Mouse (Mus musculus) intestine, embryonic 14.5 days (tissue): Measurements from ENCODE around the gene Exosc6. TPM values are rescaled to one million over a fixed set of nuclear protein-coding genes. Genes with fewer than 3 reads are reported as not detected.
"Not testable (repeated sequence)": the region's sequence is repeated elsewhere in the genome, so short reads cannot be mapped to it uniquely, and the experiment has no call there.

Source experiments
- ATAC-seq: fragments of 200-750 bp; cut with Nextera tagmentation; replicated peaks from 2 replicates; pipeline ENCODE4 v1.8.0; 2017; ENCODE audit warnings: low read depth, moderate number of reproducible peaks, moderate TSS enrichment, moderate library complexity; ENCODE audit not compliant: low FRiP score, low TSS enrichment
- DNase-seq: peaks from one replicate; pipeline ENCODE4 v3.0.0-alpha.2; 2018; ENCODE audit warnings: low spot score
- H3K27ac ChIP-seq: fragments of 300-500 bp; sonication (generic); 2 replicates; pipeline ENCODE4 v1.5.1; 2014; ENCODE audit warnings: low read depth, mild to moderate bottlenecking, control low read depth
- H3K27me3 ChIP-seq: fragments of 300-500 bp; sonication (generic); replicated peaks from 2 replicates; pipeline ENCODE4 v1.6.1; 2014; ENCODE audit warnings: low read length, control low read depth; ENCODE audit not compliant: control insufficient read depth, insufficient read depth
- H3K36me3 ChIP-seq: fragments of 300-500 bp; sonication (generic); 2 replicates; pipeline ENCODE4 v1.6.1; 2014; ENCODE audit warnings: low read length, control low read depth; ENCODE audit not compliant: control insufficient read depth, insufficient read depth
- H3K4me1 ChIP-seq: fragments of 300-500 bp; sonication (generic); replicated peaks from 2 replicates; pipeline ENCODE4 v1.6.1; 2014; ENCODE audit warnings: low read length, control low read depth, mixed read lengths; ENCODE audit not compliant: control insufficient read depth, insufficient read depth
- H3K4me2 ChIP-seq: fragments of 300-500 bp; sonication (generic); 2 replicates; pipeline ENCODE4 v1.6.1; 2014; ENCODE audit warnings: low read length
- H3K4me3 ChIP-seq: fragments of 300-500 bp; sonication (generic); 2 replicates; pipeline ENCODE4 v1.5.1; 2014; ENCODE audit warnings: low read depth, low read length, control low read depth, mixed read lengths
- H3K9ac ChIP-seq: fragments of 300-500 bp; sonication (generic); 2 replicates; pipeline ENCODE4 v1.6.1; 2014; ENCODE audit warnings: mild to moderate bottlenecking, low read length
- H3K9me3 ChIP-seq: fragments of 300-500 bp; sonication (generic); 2 replicates; pipeline ENCODE4 v1.6.1; 2016; ENCODE audit warnings: low read length, control low read depth; ENCODE audit not compliant: control insufficient read depth
- WGBS: fragments of 180-500 bp; shearing (Covaris S2); extraction: QIAGEN DNeasy Blood & Tissue Kit; methylation state at CpG from one replicate; pipeline ENCODE4 v1.1.7; 2014; 5-methylcytosine and 5-hydroxymethylcytosine counted together
- microRNA-seq: library from miRNA; unstranded; fragments of <30 nt; microRNA quantifications from one replicate; pipeline ENCODE4, GENCODE M21; 2016
- polyA plus RNA-seq: library from polyadenylated mRNA; unstranded; fragments of >200 nt; fragmentation: Nextera tagmentation; extraction: Ambion mirVana; gene quantifications from 2 replicates; pipeline ENCODE4 v1.2.1, GENCODE M21; 2014

The Exosc6 gene
- polyA plus RNA-seq, 1 experiment from 2014 or later = 34.5 TPM

GRCm38 (mm10) chr8:111092326-111092725 is 36.2 kb downstream of the Exosc6 start, which contains the start of gene Clec18a:
Gene Clec18a, minus strand, starts transcription at chr8:111092426.
- not testable (repeated sequence) for H3K36me3 ChIP-seq, H3K9ac ChIP-seq, H3K4me3 ChIP-seq, H3K27me3 ChIP-seq, H3K27ac ChIP-seq, DNase-seq, H3K4me2 ChIP-seq, H3K9me3 ChIP-seq, ATAC-seq
- 90% methylated on average over 4 of the region's 6 CpGs for WGBS
- H3K4me1 ChIP-seq = peaks cover 11% of the 10 kb centered on the region

GRCm38 (mm10) chr8:111093865-111094718 is 38.0 kb downstream of the Exosc6 start, which contains the start of gene Pdpr:
Gene Pdpr, plus strand, starts transcription at chr8:111094630.
- Histone ChIP-seq H3K4me2 (peak within 1 kb of the TSS; percentile 77), H3K27ac (peak within 1 kb of the TSS; percentile 22; the same call in 1 of the 2 replicates), H3K36me3 (no peaks in the 10 kb centered on the region), H3K9me3 (no peaks in the 10 kb centered on the region), H3K9ac (peak within 1 kb of the TSS; percentile 51), H3K4me3 (peak within 1 kb of the TSS; percentile 61), H3K4me1 (peaks cover 11% of the 10 kb centered on the region), H3K27me3 (no peaks in the 10 kb centered on the region)
- DNase-seq = peak; percentile 92
- WGBS = 6% methylated on average over 51 of the region's 72 CpGs
- ATAC-seq = peak; percentile 95

- H3K36me3 ChIP-seq, H3K27me3 ChIP-seq, H3K9me3 ChIP-seq, H3K27ac ChIP-seq: not testable (repeated sequence)
- peak overlapping the region; percentile 51 for H3K9ac ChIP-seq
- peak overlapping the region; percentile 61 for H3K4me3 ChIP-seq
- peak overlapping the region; percentile 57 for H3K4me2 ChIP-seq
- ATAC-seq (peak; percentile 67), DNase-seq (peak; percentile 69)
- H3K4me1 ChIP-seq = peaks cover 11% of the 10 kb centered on the region
- WGBS = under 1% methylated on average over 56 of the region's 69 CpGs
These were observed 38.7 kb downstream of the Exosc6 start for GRCm38 (mm10) chr8:111094719-111095302.

Small RNA genes within 50 kb of the gene (microRNA-seq; reads per million reads assigned to microRNA genes)
- gene Gm24103 (not detected), gene Mir3473d (0.42 reads per million)

Other genes with a start within 250 kb of the Exosc6 start
- gene Cog4, start 209.7 kb upstream of the Exosc6 start, polyA plus RNA-seq = 66.0 and 72.3 TPM in 2 replicates
- gene Sf3b3, start 209.6 kb upstream of the Exosc6 start, polyA plus RNA-seq = 149 and 176 TPM in 2 replicates
- 8.2 and 9.6 TPM in 2 replicates for gene Fuk, start 153.9 kb upstream of the Exosc6 start, polyA plus RNA-seq
- 11.6 and 13.4 TPM in 2 replicates for gene St3gal2, start 136.4 kb upstream of the Exosc6 start, polyA plus RNA-seq
- gene Ddx19a, start 58.5 kb upstream of the Exosc6 start, polyA plus RNA-seq = 19.8 and 20.4 TPM in 2 replicates
- gene Ddx19b, start 24.6 kb upstream of the Exosc6 start, polyA plus RNA-seq = 7.0 and 7.3 TPM in 2 replicates
- 52.7 and 55.5 TPM in 2 replicates for gene Aars, start 23.2 kb upstream of the Exosc6 start, polyA plus RNA-seq
- gene Clec18a, start 36.1 kb downstream of the Exosc6 start, polyA plus RNA-seq = not detected in 2 replicates
- gene Pdpr, start 38.3 kb downstream of the Exosc6 start, polyA plus RNA-seq = 6.3 and 7.1 TPM in 2 replicates
- gene Glg1, start 202.9 kb downstream of the Exosc6 start, polyA plus RNA-seq = 90.0 and 91.8 TPM in 2 replicates
- gene Rfwd3, start 243.9 kb downstream of the Exosc6 start, polyA plus RNA-seq = 61.0 and 66.5 TPM in 2 replicates